Mouse (Mus musculus): Measurements from ENCODE around the gene Trappc13. TPM values are rescaled to one million over a fixed set of nuclear protein-coding genes. Genes with fewer than 3 reads are reported as not detected.

Trappc13 gene
- polyA plus RNA-seq, 1 experiment, result 79.0 TPM

GRCm38 (mm10) chr13:104123662-104124381 is 54.4 kb downstream of the Trappc13 start:
- H3K4me3 ChIP-seq (ENCODE audit: low read depth, low read length), result no peak overlapping the region
- no peaks in the 10 kb centered on the region for H3K9me3 ChIP-seq (replicated peaks; ENCODE audit: control insufficient read depth, insufficient read depth, low read length, poor library complexity, severe bottlenecking)
- no peaks in the 10 kb centered on the region for H3K27me3 ChIP-seq (ENCODE audit: control insufficient read depth, insufficient read depth, low read length, poor library complexity, severe bottlenecking)
- H3K36me3 ChIP-seq (ENCODE audit: control insufficient read depth, insufficient read depth, low read length, poor library complexity, severe bottlenecking), result no peaks in the 10 kb centered on the region
- TF ChIP-seq CTCF (IDR thresholded peaks at IDR 0.05; ENCODE audit: low read depth, low read length) (no peak), EP300 (IDR thresholded peaks at IDR 0.05; ENCODE audit: insufficient read depth, low read depth, low read length) (no peak), POLR2A (IDR thresholded peaks at IDR 0.05; ENCODE audit: insufficient read depth, low read length) (no peak)
- H3K9ac ChIP-seq (ENCODE audit: low read depth, poor library complexity, severe bottlenecking), result no peak overlapping the region
- H3K27ac ChIP-seq (ENCODE audit: insufficient read depth, low read length), result no peak overlapping the region
- no peaks in the 10 kb centered on the region for H3K4me1 ChIP-seq (ENCODE audit: control insufficient read depth, insufficient read depth, low read length)

GRCm38 (mm10) chr13:104122078-104122840 is 56.0 kb downstream of the Trappc13 start:
- no peak for TF ChIP-seq POLR2A (IDR thresholded peaks at IDR 0.05; ENCODE audit: insufficient read depth, low read length)
- TF ChIP-seq CTCF (IDR thresholded peaks at IDR 0.05; ENCODE audit: low read depth, low read length), result no peak
- TF ChIP-seq EP300 (IDR thresholded peaks at IDR 0.05; ENCODE audit: insufficient read depth, low read depth, low read length), result no peak
- no peaks in the 10 kb centered on the region for H3K36me3 ChIP-seq (ENCODE audit: control insufficient read depth, insufficient read depth, low read length, poor library complexity, severe bottlenecking)
- no peak overlapping the region for H3K4me3 ChIP-seq (ENCODE audit: low read depth, low read length)
- H3K27ac ChIP-seq (ENCODE audit: insufficient read depth, low read length), result no peak overlapping the region
- no peak overlapping the region for H3K9ac ChIP-seq (ENCODE audit: low read depth, poor library complexity, severe bottlenecking)
- H3K4me1 ChIP-seq (ENCODE audit: control insufficient read depth, insufficient read depth, low read length), result no peaks in the 10 kb centered on the region
- no peaks in the 10 kb centered on the region for H3K27me3 ChIP-seq (ENCODE audit: control insufficient read depth, insufficient read depth, low read length, poor library complexity, severe bottlenecking)
- no peaks in the 10 kb centered on the region for H3K9me3 ChIP-seq (replicated peaks; ENCODE audit: control insufficient read depth, insufficient read depth, low read length, poor library complexity, severe bottlenecking)

GRCm38 (mm10) chr13:104114827-104115226 is 63.4 kb downstream of the Trappc13 start:
- Histone ChIP-seq H3K4me1 (ENCODE audit: control insufficient read depth, insufficient read depth, low read length) (no peaks in the 10 kb centered on the region), H3K27me3 (ENCODE audit: control insufficient read depth, insufficient read depth, low read length, poor library complexity, severe bottlenecking) (no peaks in the 10 kb centered on the region), H3K9me3 (replicated peaks; ENCODE audit: control insufficient read depth, insufficient read depth, low read length, poor library complexity, severe bottlenecking) (no peaks in the 10 kb centered on the region), H3K4me3 (ENCODE audit: low read depth, low read length) (no peak overlapping the region), H3K36me3 (ENCODE audit: control insufficient read depth, insufficient read depth, low read length, poor library complexity, severe bottlenecking) (no peaks in the 10 kb centered on the region), H3K9ac (ENCODE audit: low read depth, poor library complexity, severe bottlenecking) (no peak overlapping the region), H3K27ac (ENCODE audit: insufficient read depth, low read length) (no peak overlapping the region)
- TF ChIP-seq EP300 (IDR thresholded peaks at IDR 0.05; ENCODE audit: insufficient read depth, low read depth, low read length) (no peak), POLR2A (IDR thresholded peaks at IDR 0.05; ENCODE audit: insufficient read depth, low read length) (no peak), CTCF (IDR thresholded peaks at IDR 0.05; ENCODE audit: low read depth, low read length) (no peak)

- H3K9ac ChIP-seq (ENCODE audit: low read depth, poor library complexity, severe bottlenecking), result no peak overlapping the region
These were observed 64.5 kb downstream of the Trappc13 start for GRCm38 (mm10) chr13:104113782-104114181.

GRCm38 (mm10) chr13:104112266-104112900 is 65.9 kb downstream of the Trappc13 start:
- Histone ChIP-seq H3K4me1 (ENCODE audit: control insufficient read depth, insufficient read depth, low read length) (no peaks in the 10 kb centered on the region), H3K4me3 (ENCODE audit: low read depth, low read length) (no peak overlapping the region), H3K27ac (ENCODE audit: insufficient read depth, low read length) (no peak overlapping the region), H3K27me3 (ENCODE audit: control insufficient read depth, insufficient read depth, low read length, poor library complexity, severe bottlenecking) (no peaks in the 10 kb centered on the region), H3K9ac (ENCODE audit: low read depth, poor library complexity, severe bottlenecking) (no peak overlapping the region), H3K9me3 (replicated peaks; ENCODE audit: control insufficient read depth, insufficient read depth, low read length, poor library complexity, severe bottlenecking) (no peaks in the 10 kb centered on the region), H3K36me3 (ENCODE audit: control insufficient read depth, insufficient read depth, low read length, poor library complexity, severe bottlenecking) (no peaks in the 10 kb centered on the region)
- TF ChIP-seq EP300 (IDR thresholded peaks at IDR 0.05; ENCODE audit: insufficient read depth, low read depth, low read length) (no peak), POLR2A (IDR thresholded peaks at IDR 0.05; ENCODE audit: insufficient read depth, low read length) (no peak), CTCF (IDR thresholded peaks at IDR 0.05; ENCODE audit: low read depth, low read length) (no peak)

More at GRCm38 (mm10) chr13:104113782-104114181, 64.5 kb downstream of the Trappc13 start:
- no peaks in the 10 kb centered on the region for H3K27me3 ChIP-seq (ENCODE audit: control insufficient read depth, insufficient read depth, low read length, poor library complexity, severe bottlenecking)
- no peaks in the 10 kb centered on the region for H3K36me3 ChIP-seq (ENCODE audit: control insufficient read depth, insufficient read depth, low read length, poor library complexity, severe bottlenecking)
- no peak overlapping the region for H3K4me3 ChIP-seq (ENCODE audit: low read depth, low read length)
- no peak overlapping the region for H3K27ac ChIP-seq (ENCODE audit: insufficient read depth, low read length)
- H3K4me1 ChIP-seq (ENCODE audit: control insufficient read depth, insufficient read depth, low read length), result no peaks in the 10 kb centered on the region
- TF ChIP-seq EP300 (IDR thresholded peaks at IDR 0.05; ENCODE audit: insufficient read depth, low read depth, low read length) (no peak), CTCF (IDR thresholded peaks at IDR 0.05; ENCODE audit: low read depth, low read length) (no peak), POLR2A (IDR thresholded peaks at IDR 0.05; ENCODE audit: insufficient read depth, low read length) (no peak)
- no peaks in the 10 kb centered on the region for H3K9me3 ChIP-seq (replicated peaks; ENCODE audit: control insufficient read depth, insufficient read depth, low read length, poor library complexity, severe bottlenecking)

Measured in ES-Bruce4 (cell line).